9 mouse cellular contexts compared by ENCODE assay signal in the genomic region with DNA sequence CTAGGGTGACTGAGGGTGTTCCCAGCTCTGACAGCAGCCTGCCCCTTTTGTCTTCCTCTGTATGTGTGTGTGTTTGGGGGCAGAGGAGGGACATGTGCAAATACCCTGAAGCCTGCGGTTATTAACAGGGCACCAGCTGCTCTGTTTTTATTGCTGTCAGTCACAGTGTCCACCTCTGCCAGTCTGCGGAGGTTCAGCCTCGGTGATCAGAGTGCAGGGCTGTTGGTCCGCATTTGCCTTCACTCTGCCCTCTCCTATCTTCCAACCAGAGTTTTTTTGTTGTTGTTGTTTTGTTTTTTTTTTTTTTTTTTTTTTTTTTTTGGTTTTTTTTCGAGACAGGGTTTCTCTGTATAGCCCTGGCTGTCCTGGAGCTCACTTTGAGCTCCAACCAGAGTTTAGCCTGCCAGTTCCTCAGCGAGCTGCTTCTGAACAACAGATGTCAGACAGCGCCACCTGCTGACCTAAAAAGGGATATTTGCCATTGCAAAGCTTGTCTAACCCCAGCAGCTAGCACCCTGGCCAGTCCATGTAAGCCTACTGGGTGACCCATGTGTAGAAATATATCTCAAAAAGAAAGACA.
DNase-seq lines count a peak whose midpoint lies in the region; ATAC-seq and TF ChIP-seq lines count a peak whose summit lies in the region.
"Had no signal": no experiment of that assay in that cellular context is flagged by ENCODE, and none has a peak within 500 bp of the region (broad histone marks: within the 10 kb centered on the region; RNA-seq: fewer than 3 reads in every experiment).

No protein-coding gene starts in this region.

- no peak overlapping the region; the same call in 1 of the 2 replicates for H3K4me2 ChIP-seq in kidney, embryonic 14.5 days (replicated peaks; ENCODE audit: low read depth, low read length)
- no peak overlapping the region for H3K4me2 ChIP-seq in limb, embryonic 12.5 days
- H3K4me2 ChIP-seq in midbrain, embryonic 16.5 days (ENCODE audit: low read length): peak overlapping the region; percentile 1; the same call in 1 of the 2 replicates

- no peaks in the 10 kb centered on the region for H3K27me3 ChIP-seq in thymus, adult 2 months (ENCODE audit: control insufficient read depth, insufficient read depth, low read length)
- no peaks in the 10 kb centered on the region; the same call in 1 of the 2 replicates for H3K27me3 ChIP-seq in kidney, embryonic 14.5 days (ENCODE audit: control insufficient read depth, insufficient read depth, low read length)
- H3K27me3 ChIP-seq in limb, embryonic 12.5 days: peaks cover 9% of the 10 kb centered on the region
- H3K27me3 ChIP-seq in midbrain, embryonic 16.5 days (ENCODE audit: control insufficient read depth, insufficient read depth, low read depth, low read length): no peaks in the 10 kb centered on the region

- no peak for TF ChIP-seq POLR2A in thymus, adult 2 months (IDR thresholded peaks at IDR 0.05; ENCODE audit: control insufficient read depth, extremely low read depth, insufficient read depth, low read length, poor library complexity)

- no peaks in the 10 kb centered on the region for H3K36me3 ChIP-seq in thymus, adult 2 months (ENCODE audit: control insufficient read depth, insufficient read depth, low read length)
- H3K36me3 ChIP-seq in kidney, embryonic 14.5 days (ENCODE audit: control insufficient read depth, insufficient read depth, low read length): no peaks in the 10 kb centered on the region
- H3K36me3 ChIP-seq in limb, embryonic 12.5 days: no peaks in the 10 kb centered on the region
- no peaks in the 10 kb centered on the region for H3K36me3 ChIP-seq in midbrain, embryonic 16.5 days (ENCODE audit: control insufficient read depth, insufficient read depth, low read length)
- H3K36me3 ChIP-seq: G1E had no signal

- H3K4me1 ChIP-seq in thymus, adult 2 months (replicated peaks; ENCODE audit: control insufficient read depth, insufficient read depth, low read length): no peaks in the 10 kb centered on the region
- no peaks in the 10 kb centered on the region for H3K4me1 ChIP-seq in kidney, embryonic 14.5 days (ENCODE audit: control insufficient read depth, insufficient read depth, low read length)
- peaks cover 3% of the 10 kb centered on the region for H3K4me1 ChIP-seq in limb, embryonic 12.5 days (replicated peaks)
- H3K4me1 ChIP-seq in midbrain, embryonic 16.5 days (ENCODE audit: control insufficient read depth, insufficient read depth, low read length): no peaks in the 10 kb centered on the region

- peak; percentile 27 for DNase-seq in thymus, adult 2 months
- DNase-seq in thymus, adult 18-20 months: no peak
- DNase-seq in embryo, embryonic 9.5 days (ENCODE audit: extremely low spot score): peak; percentile 77
- peak; percentile 63 to 82 for DNase-seq in gastrocnemius, postnatal 4 days (ENCODE audit: low spot score in 2 of 2)
- peak; percentile 87 for DNase-seq in testis, postnatal 10 days (ENCODE audit: low spot score)

- no peak overlapping the region for H3K27ac ChIP-seq in thymus, adult 2 months (ENCODE audit: control insufficient read depth, insufficient read depth, low read length)
- H3K27ac ChIP-seq in kidney, embryonic 14.5 days (ENCODE audit: low read depth, low read length): no peak overlapping the region
- no peak overlapping the region for H3K27ac ChIP-seq in limb, embryonic 12.5 days
- no peak overlapping the region for H3K27ac ChIP-seq in midbrain, embryonic 16.5 days (ENCODE audit: low read length)

- H3K9me3 ChIP-seq in kidney, embryonic 14.5 days (ENCODE audit: control insufficient read depth, low read length): no peaks in the 10 kb centered on the region; the same call in 1 of the 2 replicates
- H3K9me3 ChIP-seq in limb, embryonic 12.5 days: no peaks in the 10 kb centered on the region
- peaks cover 4% of the 10 kb centered on the region; the same call in 1 of the 2 replicates for H3K9me3 ChIP-seq in midbrain, embryonic 16.5 days (replicated peaks; ENCODE audit: control insufficient read depth, low read length, poor library complexity, severe bottlenecking)

- WGBS in thymus, adult 2 months: 47% methylated on average over 7 of the region's 7 CpGs
- 22% methylated on average over 7 of the region's 7 CpGs for WGBS in kidney, embryonic 14.5 days
- WGBS in limb, embryonic 12.5 days: 25% methylated on average over 7 of the region's 7 CpGs
- 25% methylated on average over 7 of the region's 7 CpGs for WGBS in midbrain, embryonic 16.5 days

- no peak overlapping the region for H3K4me3 ChIP-seq in thymus, adult 2 months (ENCODE audit: control insufficient read depth, insufficient read depth, low read length)
- no peak overlapping the region for H3K4me3 ChIP-seq in kidney, embryonic 14.5 days (ENCODE audit: low read length)
- H3K4me3 ChIP-seq in limb, embryonic 12.5 days (replicated peaks): no peak overlapping the region
- no peak overlapping the region for H3K4me3 ChIP-seq in midbrain, embryonic 16.5 days (ENCODE audit: low read depth, low read length)

- TF ChIP-seq CTCF in thymus, adult 2 months (IDR thresholded peaks at IDR 0.05; ENCODE audit: borderline replicate concordance, control insufficient read depth, extremely low read depth, insufficient read depth, low read length, poor library complexity): no peak

- ATAC-seq in kidney, embryonic 14.5 days (ENCODE audit: low FRiP score, low TSS enrichment): peak; percentile 55; the same call in 1 of the 2 replicates
- peak; percentile 82 for ATAC-seq in limb, embryonic 12.5 days (ENCODE audit: insufficient number of reproducible peaks, insufficient read depth, low FRiP score, low TSS enrichment, low read depth)
- ATAC-seq in midbrain, embryonic 16.5 days: peak; percentile 80

- H3K9ac ChIP-seq in kidney, embryonic 14.5 days (ENCODE audit: low read depth, low read length): no peak overlapping the region
- no peak overlapping the region for H3K9ac ChIP-seq in limb, embryonic 12.5 days (replicated peaks)
- no peak overlapping the region for H3K9ac ChIP-seq in midbrain, embryonic 16.5 days (ENCODE audit: low read depth, low read length)

Comparison
In these comparisons a context has a peak if more than half of its experiments do, and no peak if none do; other contexts are left out.
1. DNase-seq: peak in thymus, adult 2 months (single experiment), embryo, embryonic 9.5 days (single experiment), gastrocnemius, postnatal 4 days (2 of 2) and testis, postnatal 10 days (single experiment); none in thymus, adult 18-20 months (0 of 2).
2. Peak in every context shown above with its lines, with median percentiles within 50 percentile points of each other: ATAC-seq.